In the genomic region with DNA sequence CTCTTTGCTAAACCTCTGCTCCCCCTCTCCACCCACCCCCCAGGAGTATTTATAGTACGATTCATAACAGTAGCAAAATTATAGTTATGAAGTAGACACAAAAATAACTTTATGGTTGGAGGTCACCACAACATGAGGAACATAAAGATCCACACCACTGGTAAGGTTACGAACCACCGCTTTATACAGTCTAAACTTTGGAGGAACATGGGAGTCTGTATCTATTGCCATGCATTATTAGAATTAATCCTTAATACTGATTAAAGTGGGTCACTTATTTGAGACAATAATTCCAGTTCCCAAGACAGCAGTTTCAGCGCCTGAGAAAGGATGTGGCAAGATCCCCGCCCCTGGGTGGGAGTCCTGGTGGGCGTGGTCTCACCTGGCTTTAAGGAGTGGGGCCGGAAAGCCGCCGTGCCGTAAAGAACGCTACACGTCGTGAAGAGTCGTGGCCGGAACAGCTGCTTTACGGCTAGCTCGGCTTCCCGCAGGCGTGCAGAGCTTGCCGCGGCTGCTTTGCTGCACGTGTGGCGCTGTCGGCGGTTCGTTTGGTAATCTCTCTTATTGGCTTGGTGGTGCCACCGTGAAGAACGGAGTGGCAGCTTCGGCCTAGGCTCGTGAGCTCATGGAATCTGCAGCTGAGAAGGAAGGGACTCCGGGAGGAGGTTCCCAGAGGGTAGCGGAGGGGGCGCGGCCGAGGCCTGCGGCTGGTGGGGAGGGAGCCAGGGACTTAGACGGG, we compare ENCODE assay signal across 7 mouse cellular contexts. TPM values are rescaled to one million over a fixed set of nuclear protein-coding genes. Genes with fewer than 3 reads are reported as not detected.
DNase-seq lines count a peak whose midpoint lies in the region; ATAC-seq lines count a peak whose summit lies in the region.

A gene (plus strand): TSS at position 463 of the 739 bp plus-strand sequence.

- no peak within 1 kb of the TSS for H3K27ac ChIP-seq in embryonic facial prominence, embryonic 11.5 days (replicated peaks; ENCODE audit: low read depth, low read length)
- peak within 1 kb of the TSS; percentile 82 for H3K27ac ChIP-seq in limb, embryonic 10.5 days
- peak within 1 kb of the TSS; percentile 72 for H3K27ac ChIP-seq in midbrain, embryonic 13.5 days

- no peaks in the 10 kb centered on the region; the same call in none of the 2 replicates for H3K36me3 ChIP-seq in embryonic facial prominence, embryonic 11.5 days (replicated peaks; ENCODE audit: control insufficient read depth, insufficient read depth, low read depth, low read length)
- H3K36me3 ChIP-seq in limb, embryonic 10.5 days, result peaks cover 34% of the 10 kb centered on the region
- peaks cover 22% of the 10 kb centered on the region for H3K36me3 ChIP-seq in midbrain, embryonic 13.5 days

- H3K9ac ChIP-seq in embryonic facial prominence, embryonic 11.5 days (replicated peaks; ENCODE audit: low read length), result peak within 1 kb of the TSS; percentile 70
- peak within 1 kb of the TSS; percentile 86 for H3K9ac ChIP-seq in midbrain, embryonic 13.5 days (replicated peaks)

- no peaks in the 10 kb centered on the region for H3K27me3 ChIP-seq in embryonic facial prominence, embryonic 11.5 days (ENCODE audit: control insufficient read depth, insufficient read depth, low read length)
- no peaks in the 10 kb centered on the region for H3K27me3 ChIP-seq in limb, embryonic 10.5 days (ENCODE audit: low read depth, poor library complexity, severe bottlenecking)
- H3K27me3 ChIP-seq in midbrain, embryonic 13.5 days, result no peaks in the 10 kb centered on the region

- no peaks in the 10 kb centered on the region for H3K9me3 ChIP-seq in embryonic facial prominence, embryonic 11.5 days (replicated peaks; ENCODE audit: control insufficient read depth, low read length)
- no peaks in the 10 kb centered on the region for H3K9me3 ChIP-seq in limb, embryonic 10.5 days (replicated peaks)
- no peaks in the 10 kb centered on the region for H3K9me3 ChIP-seq in midbrain, embryonic 13.5 days

- H3K4me2 ChIP-seq in embryonic facial prominence, embryonic 11.5 days (ENCODE audit: low read depth, low read length), result peak within 1 kb of the TSS; percentile 71
- H3K4me2 ChIP-seq in midbrain, embryonic 13.5 days (replicated peaks), result peak within 1 kb of the TSS; percentile 90

- ATAC-seq in embryonic facial prominence, embryonic 11.5 days (replicated peaks; ENCODE audit: insufficient number of reproducible peaks, low FRiP score, low TSS enrichment, low read depth), result peak; percentile 87
- ATAC-seq in granulocyte monocyte progenitor cell, adult 5-6 weeks (replicated peaks; ENCODE audit: poor library complexity, severe bottlenecking), result peak; percentile 89
- ATAC-seq in midbrain, embryonic 13.5 days, result peak; percentile 94

- H3K4me1 ChIP-seq in embryonic facial prominence, embryonic 11.5 days (ENCODE audit: control insufficient read depth, insufficient read depth, low read length), result 0 out of 2 replicates have a peak, but pooled peaks cover 2% of the 10 kb centered on the region
- peaks cover 13% of the 10 kb centered on the region for H3K4me1 ChIP-seq in limb, embryonic 10.5 days
- peaks cover 20% of the 10 kb centered on the region for H3K4me1 ChIP-seq in midbrain, embryonic 13.5 days (replicated peaks)

- 5% methylated on average over 37 of the region's 37 CpGs for WGBS in embryonic facial prominence, embryonic 11.5 days
- WGBS in limb, embryonic 10.5 days, result 5% methylated on average over 37 of the region's 37 CpGs
- WGBS in midbrain, embryonic 13.5 days, result 5% methylated on average over 37 of the region's 37 CpGs

- peak; percentile 93 for DNase-seq in adrenal gland, postnatal 14 days
- DNase-seq in embryonic facial prominence, embryonic 11.5 days (ENCODE audit: low spot score), result peak; percentile 98
- DNase-seq in kidney, adult 11 months, result peak; percentile 94
- DNase-seq in limb, embryonic 10.5 days (ENCODE audit: low spot score), result peak; percentile 96
- DNase-seq in spleen, adult 12 weeks (ENCODE audit: low spot score), result peak; percentile 76

- peak within 1 kb of the TSS; percentile 74 for H3K4me3 ChIP-seq in embryonic facial prominence, embryonic 11.5 days (ENCODE audit: low read depth, low read length)
- peak within 1 kb of the TSS; percentile 84 for H3K4me3 ChIP-seq in limb, embryonic 10.5 days
- peak within 1 kb of the TSS; percentile 88 for H3K4me3 ChIP-seq in midbrain, embryonic 13.5 days (replicated peaks)

RNA-seq across cellular contexts. Expression of the gene that starts here (rescaled TPM):
- total RNA-seq in adrenal gland, postnatal 14 days (2021), result 22.1 and 24.0 TPM in 2 replicates
- polyA plus RNA-seq in embryonic facial prominence, embryonic 11.5 days (2014; fragmentation: Nextera tagmentation; extraction: Ambion mirVana), result 47.2 and 47.5 TPM in 2 replicates
- total RNA-seq in granulocyte monocyte progenitor cell, adult 5-6 weeks (2014; fragmentation: Nextera tagmentation), result 30.4 and 30.9 TPM in 2 replicates
- 25.6 and 30.2 TPM in 2 replicates for total RNA-seq in granulocyte monocyte progenitor cell, adult 5-6 weeks (2017)
- polyA plus RNA-seq in limb, embryonic 10.5 days (2016; fragmentation: Nextera tagmentation; extraction: Ambion mirVana), result 43.9 and 44.0 TPM in 2 replicates
- polyA plus RNA-seq in midbrain, embryonic 13.5 days (2015; fragmentation: Nextera tagmentation; extraction: Ambion mirVana), result 38.2 TPM in 2 replicates
